Mouse (Mus musculus) cerebellum, adult 2 months (tissue): ENCODE results near the gene Msi2.

ENCODE experiments used
- CTCF ChIP-seq: fragments of 200-500 bp; IDR thresholded peaks from 2 replicates; pipeline ENCODE4 v1.5.1; 2011; ENCODE audit warnings: low read depth, mild to moderate bottlenecking, control low read depth, low read length, moderate library complexity, borderline replicate concordance; ENCODE audit not compliant: insufficient read depth
- POLR2A ChIP-seq: fragments of 200-500 bp; IDR thresholded peaks from 2 replicates; pipeline ENCODE4 v1.6.1; 2011; ENCODE audit warnings: low read length, control low read depth, borderline replicate concordance; ENCODE audit not compliant: insufficient read depth

DNA sequence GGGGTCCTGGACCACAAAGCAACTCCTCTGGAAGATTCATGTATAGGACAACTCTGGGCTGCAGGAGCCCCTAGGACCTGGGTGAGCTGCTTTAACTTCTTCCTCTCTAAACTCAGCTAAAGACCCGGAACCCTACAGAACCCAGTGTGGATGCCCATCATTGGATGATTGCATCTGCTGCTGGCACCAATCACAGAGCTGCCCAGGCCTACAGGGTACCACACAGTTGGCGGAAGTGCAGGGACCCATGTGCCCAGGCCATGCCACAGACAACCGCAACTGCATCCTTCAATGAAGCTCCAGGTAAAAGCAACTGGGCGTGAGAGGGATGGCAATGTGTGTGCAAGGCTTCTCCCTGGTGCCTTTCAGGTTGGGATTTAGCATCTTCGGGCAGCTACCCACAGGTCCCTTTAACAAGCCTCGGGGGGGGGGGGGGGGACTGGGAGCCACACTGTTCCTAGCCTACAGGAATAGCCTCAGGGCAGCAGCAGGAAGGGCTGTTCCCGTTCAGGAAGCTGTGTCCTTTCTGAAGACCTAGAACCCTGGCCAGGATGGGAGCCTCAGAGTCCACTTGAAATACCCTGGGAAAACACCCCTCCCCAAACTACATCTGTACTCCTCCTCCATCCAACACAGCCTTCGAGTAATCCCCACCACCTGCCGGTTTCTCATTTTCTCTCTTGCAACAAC is 98.7 kb downstream of the Msi2 start:
- TF ChIP-seq CTCF (no peak), POLR2A (no peak)
